Mouse (Mus musculus) erythroblast, adult 5-6 weeks (primary cell): ENCODE measurements around the gene Sgsh. TPM values are rescaled to one million over a fixed set of nuclear protein-coding genes. Genes with fewer than 3 reads are reported as not detected.

ENCODE experiments used
- ATAC-seq: replicated peaks from 2 replicates; pipeline ENCODE4 v1.8.0; 2016; ENCODE audit warnings: moderate number of reproducible peaks, mild to moderate bottlenecking, moderate TSS enrichment, inconsistent platforms; ENCODE audit not compliant: poor library complexity, low FRiP score, severe bottlenecking
- total RNA-seq, 2 experiments: library from RNA; stranded (forward) in 1 of 2; stranded (reverse) in 1 of 2; fragments of 150-400 nt in 1 of 2; fragments of 200-764, 138-1000 nt in 1 of 2; gene quantifications; 2 replicates each; pipeline versions ENCODE4 v1.2.3 to v1.2.4; 2015 to 2017; ENCODE audit warnings: low replicate concordance in 2 of 2

Gene Sgsh
- total RNA-seq, 2 experiments from 2014 or later: 0.77 to 3.2 TPM

GRCm38 (mm10) chr11:119316720-119317119, 38.6 kb downstream of the Sgsh start:
- no peak for ATAC-seq

DNA sequence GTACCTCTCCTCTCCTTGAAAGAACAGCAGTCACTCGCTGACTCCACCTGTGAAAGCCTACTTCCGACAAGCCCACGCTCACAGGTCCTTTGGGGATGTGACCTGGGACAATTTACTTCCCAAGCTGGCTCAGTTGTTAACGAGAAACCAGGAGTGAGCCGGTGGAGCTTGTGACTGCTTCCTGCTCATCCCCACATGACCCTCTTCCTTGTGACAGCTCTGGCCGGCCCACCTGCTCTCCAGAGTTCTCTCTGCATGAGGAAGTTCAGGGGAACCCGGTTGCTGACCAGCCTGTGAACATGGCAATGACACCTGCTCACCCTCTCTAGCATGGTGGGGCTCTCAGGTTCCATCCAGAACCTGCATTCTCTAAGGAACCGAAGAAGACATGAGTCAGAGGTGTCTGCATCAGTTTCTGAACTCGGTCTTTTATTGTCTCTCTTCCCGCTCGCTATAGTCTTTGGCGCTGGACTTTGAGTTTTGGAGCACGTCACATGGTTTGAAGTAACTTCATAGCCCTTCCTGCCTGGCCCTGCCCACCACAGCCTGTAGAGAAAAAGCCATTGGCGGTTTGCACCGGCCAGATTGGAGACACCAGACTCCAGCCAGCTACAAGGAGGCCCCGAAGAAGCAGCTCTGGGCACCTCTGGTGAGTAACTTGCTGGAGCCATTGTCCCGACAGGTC, 40.9 kb downstream of the Sgsh start:
- ATAC-seq: no peak

GRCm38 (mm10) chr11:119310621-119311020, 44.7 kb downstream of the Sgsh start:
- no peak for ATAC-seq

GRCm38 (mm10) chr11:119307916-119308315, 47.4 kb downstream of the Sgsh start:
- ATAC-seq: no peak

DNA sequence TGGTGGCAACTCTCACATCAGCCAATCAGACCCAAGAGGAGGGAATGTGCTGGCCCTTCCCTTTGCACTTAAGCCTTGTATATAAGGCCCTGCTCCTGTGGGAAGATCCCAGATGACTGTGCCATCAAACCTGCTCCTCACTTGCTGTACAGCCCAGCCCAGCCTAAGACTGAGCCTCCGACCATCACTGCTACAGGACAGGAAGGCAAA, 47.8 kb downstream of the Sgsh start, which contains the start of gene Card14:
Gene Card14 (plus strand): TSS at position 111 of the 210 bp plus-strand sequence.
- ATAC-seq: no peak

DNA sequence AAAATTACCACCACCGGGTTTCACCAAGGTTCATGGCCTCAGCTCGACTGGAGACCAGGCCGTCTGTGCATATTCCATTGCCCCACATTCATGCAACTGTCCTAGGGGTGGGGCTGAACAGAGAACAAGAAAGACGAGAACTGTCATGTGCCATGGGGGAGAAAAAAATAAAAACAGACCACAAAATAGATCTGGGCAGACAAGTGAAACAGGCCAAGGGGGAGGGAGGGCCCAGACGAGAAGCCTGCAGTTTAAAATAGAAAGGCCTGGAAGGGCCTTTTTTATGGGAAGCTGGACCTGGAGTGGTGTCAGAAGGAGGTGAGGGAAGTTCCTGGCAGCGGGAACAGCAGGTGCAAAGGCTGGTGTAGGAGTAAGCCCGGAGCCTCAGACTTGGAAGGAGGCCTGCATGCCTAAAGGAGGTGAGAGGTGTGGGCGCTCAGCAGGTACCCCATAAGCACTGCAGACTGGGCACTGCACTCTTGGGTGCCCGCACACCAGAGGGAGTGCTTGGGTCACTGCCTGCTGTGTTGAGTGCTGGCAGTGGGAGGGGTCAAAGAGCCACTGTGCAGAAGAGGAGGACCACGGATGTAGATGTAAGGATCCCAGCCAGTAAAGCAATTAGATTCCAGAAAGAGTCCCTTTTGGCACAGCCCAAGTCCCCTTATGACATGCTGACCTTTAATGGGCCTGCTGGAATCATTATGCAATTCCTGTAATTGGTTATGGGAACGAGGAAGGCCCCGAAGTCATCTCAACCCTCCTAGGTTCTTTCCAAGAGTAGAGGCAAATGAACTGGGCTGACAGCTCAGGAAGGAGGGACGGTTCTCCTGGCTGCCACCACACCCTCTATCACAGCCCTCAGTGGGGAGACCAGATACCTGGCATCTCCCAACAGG, 48.3 kb downstream of the Sgsh start:
- ATAC-seq: no peak

DNA sequence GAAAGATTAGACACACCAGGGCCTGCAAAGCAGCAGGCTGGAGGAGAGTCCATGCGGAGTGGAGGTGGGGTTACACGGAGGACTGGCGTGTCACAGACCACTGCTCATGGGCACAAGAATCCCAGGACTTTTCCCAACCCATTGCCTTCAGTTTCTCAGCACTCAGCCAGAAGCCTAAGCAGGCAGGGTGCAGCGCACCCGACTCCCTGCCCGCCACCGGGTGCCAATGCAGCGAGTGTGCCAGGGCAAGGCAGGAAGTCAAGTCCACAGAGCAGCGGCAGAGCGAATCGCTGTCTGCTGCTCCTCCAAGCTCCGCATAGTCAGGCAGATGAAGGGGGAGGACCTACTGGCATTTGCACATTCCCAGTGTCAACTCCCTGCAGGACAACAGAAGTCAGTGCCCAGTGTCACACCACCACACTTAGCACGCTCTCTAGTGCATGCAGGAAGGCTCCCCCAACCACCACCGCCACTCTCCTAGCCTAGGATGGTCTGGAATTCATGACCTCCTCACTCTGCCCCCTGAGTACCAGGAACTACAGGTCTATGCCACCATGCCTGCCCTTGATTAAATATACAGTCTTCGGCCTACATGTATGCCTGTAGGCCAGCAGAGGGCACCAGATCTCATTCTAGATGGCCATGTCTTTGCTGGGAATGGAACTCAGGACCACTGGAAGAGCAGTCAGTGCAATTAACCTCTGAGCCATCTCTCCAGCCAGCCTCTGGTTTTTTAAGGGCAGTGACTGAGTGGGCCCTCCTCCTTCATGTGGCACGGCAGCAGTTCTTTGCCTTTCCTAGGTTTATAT, 50.2 kb downstream of the Sgsh start:
- ATAC-seq: peak; percentile 54; the same call in 1 of the 2 replicates

- no peak for ATAC-seq
These were observed 54.4 kb downstream of the Sgsh start for GRCm38 (mm10) chr11:119300986-119301385.

DNA sequence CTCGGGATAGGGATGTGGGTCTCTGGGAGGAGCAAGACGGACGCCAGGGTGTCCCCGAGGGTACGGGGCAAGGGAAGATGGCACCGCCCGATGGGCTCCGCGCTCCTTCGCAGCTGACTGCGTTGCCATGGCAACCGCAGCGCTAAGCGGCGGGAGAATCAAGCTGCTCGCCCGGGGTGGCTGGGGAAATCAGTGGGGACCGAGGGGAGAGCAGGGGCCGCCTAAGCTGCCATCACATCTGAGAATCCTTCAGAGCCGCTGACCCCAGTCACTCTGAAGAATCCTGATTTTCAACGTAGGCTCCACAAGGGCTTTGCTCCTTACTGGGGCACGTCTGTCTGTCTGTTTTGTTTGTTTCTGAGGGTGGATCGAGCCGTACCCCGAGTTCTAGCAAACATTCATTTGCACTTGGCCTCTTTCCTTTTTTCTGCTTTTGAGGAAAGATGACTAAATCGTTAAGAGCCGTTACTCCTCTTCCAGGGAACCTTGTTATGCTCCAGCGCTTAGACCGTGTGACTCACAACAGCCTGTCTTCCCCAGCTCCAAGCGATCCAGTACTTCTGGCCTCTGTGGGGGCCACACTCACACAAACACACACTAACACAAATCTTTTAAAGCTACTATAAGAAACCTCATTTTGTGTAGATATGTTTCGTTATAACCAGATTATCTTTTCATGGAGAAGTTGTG, 54.9 kb downstream of the Sgsh start:
- ATAC-seq: peak; percentile 78

- ATAC-seq: peak; percentile 95
These were observed 55.7 kb downstream of the Sgsh start, which contains the start of gene Eif4a3 for GRCm38 (mm10) chr11:119299391-119300245. Eif4a3 (minus strand) TSS chr11:119300089.

DNA sequence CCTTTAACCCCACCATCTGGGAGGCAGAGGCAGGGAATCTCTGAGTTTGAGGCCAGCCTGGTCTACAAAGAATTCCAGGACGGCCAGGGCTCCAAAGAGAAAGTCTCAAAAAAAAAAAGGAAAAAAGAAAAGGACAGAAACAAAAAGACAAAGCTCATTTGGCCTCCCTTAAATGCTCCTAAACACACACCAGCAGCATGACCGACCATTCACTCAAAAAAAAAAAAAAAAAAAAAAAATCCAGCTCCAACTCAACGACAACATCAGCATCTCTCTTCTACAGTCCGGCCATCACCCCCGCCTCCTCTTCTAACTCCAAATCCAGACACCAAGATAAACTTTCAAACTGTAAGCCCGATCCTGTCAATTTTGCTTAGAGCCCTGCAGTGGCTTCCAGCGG, 56.4 kb downstream of the Sgsh start:
- no peak for ATAC-seq

DNA sequence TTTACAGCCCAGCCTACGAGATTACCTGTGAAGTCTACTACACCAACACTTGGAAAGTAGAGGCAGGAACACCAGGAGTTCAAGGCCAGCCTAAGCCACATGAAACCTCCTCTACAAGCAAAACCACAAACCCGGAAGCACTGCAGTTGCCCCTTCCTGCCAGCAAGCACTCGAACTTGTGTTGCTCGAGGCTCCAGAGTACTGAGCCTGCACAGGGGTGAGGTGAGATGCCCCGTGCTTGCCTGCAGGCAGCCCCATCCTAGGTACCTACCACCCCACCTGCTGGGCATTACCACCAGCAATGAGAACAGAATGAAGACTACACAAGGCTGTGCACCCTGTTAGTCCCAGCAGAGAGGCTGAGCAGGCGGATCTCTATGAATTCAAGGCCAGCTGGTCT, 57.3 kb downstream of the Sgsh start:
- ATAC-seq: no peak

Other genes starting within 250 kb of the Sgsh start
- gene Tbc1d16, start 127.0 kb downstream of the Sgsh start, total RNA-seq (2015; ENCODE audit: low replicate concordance): 0.38 TPM in 1 of 2 replicates, not detected in the other
- gene Tbc1d16, start 127.0 kb downstream of the Sgsh start, total RNA-seq (2017; ENCODE audit: low replicate concordance): 0.09 and 0.42 TPM in 2 replicates
- not detected in 2 replicates for gene Ccdc40, start 127.0 kb downstream of the Sgsh start, total RNA-seq (2015; ENCODE audit: low replicate concordance)
- gene Ccdc40, start 127.0 kb downstream of the Sgsh start, total RNA-seq (2017; ENCODE audit: low replicate concordance): 0.56 and 1.5 TPM in 2 replicates
- gene Gaa, start 87.6 kb downstream of the Sgsh start, total RNA-seq (2015; ENCODE audit: low replicate concordance): 4.6 and 10.6 TPM in 2 replicates
- 5.5 and 7.1 TPM in 2 replicates for gene Gaa, start 87.6 kb downstream of the Sgsh start, total RNA-seq (2017; ENCODE audit: low replicate concordance)
- 71.5 and 81.1 TPM in 2 replicates for gene Eif4a3, start 55.4 kb downstream of the Sgsh start, total RNA-seq (2015; ENCODE audit: low replicate concordance)
- 44.6 and 45.7 TPM in 2 replicates for gene Eif4a3, start 55.4 kb downstream of the Sgsh start, total RNA-seq (2017; ENCODE audit: low replicate concordance)
- not detected in 2 replicates for gene Card14, start 47.8 kb downstream of the Sgsh start, total RNA-seq (2015; ENCODE audit: low replicate concordance)
- gene Card14, start 47.8 kb downstream of the Sgsh start, total RNA-seq (2017; ENCODE audit: low replicate concordance): not detected in 2 replicates
- not detected in 2 replicates for gene Slc26a11, start within 50 bp of the Sgsh start, total RNA-seq (2015; ENCODE audit: low replicate concordance)
- 0.70 TPM in 1 of 2 replicates, not detected in the other for gene Slc26a11, start within 50 bp of the Sgsh start, total RNA-seq (2017; ENCODE audit: low replicate concordance)
- 90.7 and 93.4 TPM in 2 replicates for gene Rnf213, start 37.6 kb upstream of the Sgsh start, total RNA-seq (2015; ENCODE audit: low replicate concordance)
- gene Rnf213, start 37.6 kb upstream of the Sgsh start, total RNA-seq (2017; ENCODE audit: low replicate concordance): 77.5 and 79.4 TPM in 2 replicates
- 2.9 and 3.1 TPM in 2 replicates for gene Endov, start 135.8 kb upstream of the Sgsh start, total RNA-seq (2015; ENCODE audit: low replicate concordance)
- gene Endov, start 135.8 kb upstream of the Sgsh start, total RNA-seq (2017; ENCODE audit: low replicate concordance): 3.8 and 4.8 TPM in 2 replicates
- not detected in 2 replicates for gene Nptx1, start 192.2 kb upstream of the Sgsh start, total RNA-seq (2015; ENCODE audit: low replicate concordance)
- gene Nptx1, start 192.2 kb upstream of the Sgsh start, total RNA-seq (2017; ENCODE audit: low replicate concordance): not detected in 2 replicates
- 4.4 and 12.3 TPM in 2 replicates for gene Rptor, start 247.4 kb upstream of the Sgsh start, total RNA-seq (2015; ENCODE audit: low replicate concordance)
- gene Rptor, start 247.4 kb upstream of the Sgsh start, total RNA-seq (2017; ENCODE audit: low replicate concordance): 5.6 and 9.1 TPM in 2 replicates